Mouse (Mus musculus): ENCODE measurements at regions not wholly inside any gene's neighbourhood (a gene's known extent, or its start where the extent isn't known, plus 50 kb on each side); places are given as distances from the start of the nearest gene placed in this dataset.

GRCm38 (mm10) chr15:8785537-8785936, 75.0 kb upstream of the Slc1a3 start:
- TF ChIP-seq CTCF (IDR thresholded peaks at IDR 0.05; ENCODE audit: low read depth) (no peak), EP300 (optimal IDR thresholded peaks at IDR 0.05) (no peak)
